Mouse (Mus musculus) megakaryocyte, embryonic 14.5 days (primary cell): ENCODE measurements around the gene Ppp1ca.

Source experiments
- FLI1 ChIP-seq: IDR thresholded peaks from 2 replicates; pipeline ENCODE4 v1.6.1; 2012; ENCODE audit warnings: low read length, inconsistent platforms, mixed read lengths
- GATA1 ChIP-seq: IDR thresholded peaks from 3 replicates; pipeline ENCODE4 v1.6.1; 2012; ENCODE audit warnings: mixed read lengths, low read length, inconsistent platforms, borderline replicate concordance

GRCm38 (mm10) chr19:4201291-4201909, 9.5 kb downstream of the Ppp1ca start, which contains the start of gene Rad9a:
- TF ChIP-seq GATA1 (no peak), FLI1 (no peak)
